ENCODE assay signal across 21 mouse cellular contexts in genomic region chr14:30175362-30175761, GRCm38 (mm10).
DNase-seq lines count a peak whose midpoint lies in the region; ATAC-seq and TF ChIP-seq lines count a peak whose summit lies in the region.
"Had no signal": no experiment of that assay in that cellular context is flagged by ENCODE, and none has a peak within 500 bp of the region (broad histone marks: within the 10 kb centered on the region; RNA-seq: fewer than 3 reads in every experiment).

No protein-coding gene starts in this region.

- H3K9ac ChIP-seq in liver, embryonic 11.5 days (ENCODE audit: low read depth, low read length) = no peak overlapping the region
- H3K9ac ChIP-seq: embryonic facial prominence, embryonic 13.5 days; forebrain, embryonic 12.5 days; heart, embryonic 15.5 days had no signal

- TF ChIP-seq CTCF in testis, adult 2 months (IDR thresholded peaks at IDR 0.05; ENCODE audit: control insufficient read depth, insufficient read depth, insufficient replicate concordance, low read depth, low read length) = no peak

- intact Hi-C loops in heart, postnatal 36 days (cut with DNase I) = no loop called here
- intact Hi-C loops in left cerebral cortex, postnatal 14 days (cut with DNase I) = no loop called here

- TF ChIP-seq POLR2A in testis, adult 2 months (IDR thresholded peaks at IDR 0.05; ENCODE audit: control insufficient read depth, low read depth, low read length) = no peak

- no peak overlapping the region for H3K4me2 ChIP-seq in liver, embryonic 11.5 days
- H3K4me2 ChIP-seq: embryonic facial prominence, embryonic 13.5 days; forebrain, embryonic 12.5 days; heart, embryonic 11.5 days; heart, embryonic 15.5 days had no signal

- no peak overlapping the region for H3K4me3 ChIP-seq in liver, embryonic 11.5 days (ENCODE audit: low read depth, low read length)
- H3K4me3 ChIP-seq in testis, adult 2 months (ENCODE audit: control insufficient read depth, low read depth, low read length) = no peak overlapping the region
- H3K4me3 ChIP-seq: embryonic facial prominence, embryonic 13.5 days; forebrain, embryonic 12.5 days; heart, adult 2 months; heart, embryonic 15.5 days; hindbrain, embryonic 10.5 days had no signal

- H3K4me1 ChIP-seq in liver, embryonic 11.5 days (replicated peaks; ENCODE audit: control insufficient read depth, insufficient read depth, low read length) = no peaks in the 10 kb centered on the region
- no peaks in the 10 kb centered on the region; the same call in 1 of the 2 replicates for H3K4me1 ChIP-seq in testis, adult 2 months (ENCODE audit: control insufficient read depth, insufficient read depth, low read length)
- H3K4me1 ChIP-seq: hindbrain, embryonic 10.5 days had no signal

- no peaks in the 10 kb centered on the region for H3K36me3 ChIP-seq in liver, embryonic 11.5 days (ENCODE audit: control insufficient read depth, insufficient read depth, low read length)
- H3K36me3 ChIP-seq in testis, adult 2 months (ENCODE audit: control insufficient read depth, insufficient read depth, low read length) = no peaks in the 10 kb centered on the region
- H3K36me3 ChIP-seq: embryonic facial prominence, embryonic 13.5 days; forebrain, embryonic 12.5 days; heart, embryonic 15.5 days; hindbrain, embryonic 10.5 days had no signal

- peak; percentile 82 for DNase-seq in heart, adult 11 months
- DNase-seq in heart, postnatal 36 days = no peak
- peak; percentile 14 for DNase-seq in liver, embryonic 11.5 days (ENCODE audit: low spot score)
- no peak for DNase-seq in liver
- DNase-seq in testis, postnatal 10 days (ENCODE audit: low spot score) = no peak
- no peak for DNase-seq in left cerebral cortex, postnatal 14 days (ENCODE audit: low spot score in 2 of 2)
- DNase-seq: adrenal gland, adult 2 months; adrenal gland, postnatal 25 days; cerebellum, adult 18-20 months; cerebellum, adult 9-11 months; cerebellum, postnatal 36 days; gastrocnemius, postnatal 10 days; heart, adult 2 months; heart, postnatal 14 days had no signal

- no peaks in the 10 kb centered on the region for H3K27me3 ChIP-seq in liver, embryonic 11.5 days (replicated peaks; ENCODE audit: control insufficient read depth, insufficient read depth, low read length)
- H3K27me3 ChIP-seq in testis, adult 2 months (ENCODE audit: control insufficient read depth, insufficient read depth, low read length) = no peaks in the 10 kb centered on the region
- H3K27me3 ChIP-seq: heart, embryonic 15.5 days had no signal

- 69% methylated on average over 3 of the region's 3 CpGs for WGBS in liver, embryonic 11.5 days

- H3K27ac ChIP-seq in liver, embryonic 11.5 days (ENCODE audit: low read depth, low read length) = no peak overlapping the region
- peak overlapping the region; percentile 41; the same call in 1 of the 2 replicates for H3K27ac ChIP-seq in testis, adult 2 months (ENCODE audit: control insufficient read depth, insufficient read depth, low read depth, low read length)
- H3K27ac ChIP-seq: embryonic facial prominence, embryonic 13.5 days; forebrain, embryonic 12.5 days; heart, adult 2 months; heart, embryonic 15.5 days; hindbrain, embryonic 10.5 days had no signal

- ATAC-seq in liver, embryonic 11.5 days (replicated peaks; ENCODE audit: low FRiP score) = no peak
- ATAC-seq: forebrain, embryonic 16.5 days had no signal

- H3K9me3 ChIP-seq in liver, embryonic 11.5 days (ENCODE audit: control insufficient read depth, low read length) = no peaks in the 10 kb centered on the region
- H3K9me3 ChIP-seq: embryonic facial prominence, embryonic 13.5 days; forebrain, embryonic 12.5 days; heart, embryonic 15.5 days; hindbrain, embryonic 10.5 days had no signal

Comparison
In these comparisons a context has a peak if more than half of its experiments do, and no peak if none do; other contexts are left out.
1. DNase-seq: peak in heart, adult 11 months (single experiment) and liver, embryonic 11.5 days (single experiment); none in heart, postnatal 36 days (0 of 2), liver (single experiment), testis, postnatal 10 days (single experiment) and left cerebral cortex, postnatal 14 days (0 of 2).